Mouse (Mus musculus) lung, postnatal 0 days (tissue): Measurements from ENCODE around the gene Fyb. TPM values are rescaled to one million over a fixed set of nuclear protein-coding genes. Genes with fewer than 3 reads are reported as not detected.

Experiments used
- ATAC-seq: fragments of 200-750 bp; cut with Nextera tagmentation; 2 replicates; pipeline ENCODE4 v1.8.0; 2017; ENCODE audit warnings: moderate library complexity
- DNase-seq: peaks from one replicate; pipeline ENCODE4 v3.0.0-alpha.2; 2016; ENCODE audit warnings: low spot score
- H3K27ac ChIP-seq: fragments of 300-500 bp; sonication (generic); 2 replicates; pipeline ENCODE4 v1.5.1; 2014; ENCODE audit warnings: antibody characterized with exemption, mild to moderate bottlenecking, low read length, mixed read lengths
- H3K27me3 ChIP-seq: fragments of 300-500 bp; sonication (generic); replicated peaks from 2 replicates; pipeline ENCODE4 v1.6.1; 2014; ENCODE audit warnings: low read length, mixed read lengths; ENCODE audit not compliant: insufficient read depth
- H3K36me3 ChIP-seq: fragments of 300-500 bp; sonication (generic); 2 replicates; pipeline ENCODE4 v1.6.1; 2014; ENCODE audit warnings: low read length, mixed read lengths; ENCODE audit not compliant: insufficient read depth
- H3K4me1 ChIP-seq: fragments of 300-500 bp; sonication (generic); 2 replicates; pipeline ENCODE4 v1.6.1; 2014; ENCODE audit warnings: antibody characterized with exemption, low read depth, low read length, mixed read lengths; ENCODE audit not compliant: insufficient read depth
- H3K4me2 ChIP-seq: fragments of 300-500 bp; sonication (generic); replicated peaks from 2 replicates; pipeline ENCODE4 v1.6.1; 2014; ENCODE audit warnings: low read depth, mild to moderate bottlenecking, low read length, moderate library complexity, mixed read lengths
- H3K4me3 ChIP-seq: fragments of 300-500 bp; sonication (generic); 2 replicates; pipeline ENCODE4 v1.5.1; 2014; ENCODE audit warnings: low read depth, low read length
- H3K9ac ChIP-seq: fragments of 300-500 bp; sonication (generic); replicated peaks from 2 replicates; pipeline ENCODE4 v1.6.1; 2014; ENCODE audit warnings: low read depth, mild to moderate bottlenecking
- H3K9me3 ChIP-seq: fragments of 300-500 bp; sonication (generic); 2 replicates; pipeline ENCODE4 v1.6.1; 2016; ENCODE audit warnings: low read length, mixed read lengths
- CTCF ChIP-seq: IDR thresholded peaks from 2 replicates; pipeline ENCODE4 v1.5.1; 2016; ENCODE audit warnings: antibody characterized with exemption, mild to moderate bottlenecking
- EP300 ChIP-seq: IDR thresholded peaks from 2 replicates; pipeline ENCODE4 v1.6.1; 2016; ENCODE audit warnings: antibody characterized with exemption, mild to moderate bottlenecking, control low read depth
- WGBS: fragments of 180-500 bp; shearing (Covaris S2); extraction: QIAGEN DNeasy Blood & Tissue Kit; methylation state at CpG from one replicate; pipeline ENCODE4 v1.1.7; 2014; 5-methylcytosine and 5-hydroxymethylcytosine counted together
- polyA plus RNA-seq: library from polyadenylated mRNA; unstranded; fragments of >200 nt; fragmentation: Nextera tagmentation; extraction: Ambion mirVana; gene quantifications from 2 replicates; pipeline ENCODE4 v1.2.1, GENCODE M21; 2015

Gene Fyb
- polyA plus RNA-seq, 1 experiment from 2014 or later: 7.5 TPM

GRCm38 (mm10) chr15:6519417-6520255 is 3.0 kb upstream of the Fyb start:
- H3K9me3 ChIP-seq: no peaks in the 10 kb centered on the region
- H3K4me2 ChIP-seq: no peak overlapping the region
- no peak for TF ChIP-seq CTCF
- no peak for TF ChIP-seq EP300
- 76% methylated on average over 19 of the region's 19 CpGs for WGBS
- no peak overlapping the region for H3K4me3 ChIP-seq
- no peaks in the 10 kb centered on the region for H3K27me3 ChIP-seq
- no peaks in the 10 kb centered on the region for H3K36me3 ChIP-seq
- no peaks in the 10 kb centered on the region for H3K4me1 ChIP-seq
- H3K9ac ChIP-seq: no peak overlapping the region
- no peak overlapping the region for H3K27ac ChIP-seq
- no peak for DNase-seq
- no peak for ATAC-seq

GRCm38 (mm10) chr15:6520505-6521155 is 2.0 kb upstream of the Fyb start:
- WGBS: 56% methylated on average over 10 of the region's 10 CpGs
- Histone ChIP-seq H3K27ac (no peak overlapping the region), H3K4me1 (no peaks in the 10 kb centered on the region), H3K4me3 (no peak overlapping the region), H3K9me3 (no peaks in the 10 kb centered on the region), H3K36me3 (no peaks in the 10 kb centered on the region), H3K4me2 (no peak overlapping the region), H3K9ac (no peak overlapping the region), H3K27me3 (no peaks in the 10 kb centered on the region)
- no peak for TF ChIP-seq CTCF
- no peak for TF ChIP-seq EP300
- DNase-seq: no peak
- ATAC-seq: no peak

GRCm38 (mm10) chr15:6524801-6525200 is 2.1 kb downstream of the Fyb start:
- ATAC-seq: no peak
- no peak overlapping the region for H3K4me2 ChIP-seq
- TF ChIP-seq CTCF (no peak), EP300 (no peak)
- no peaks in the 10 kb centered on the region for H3K36me3 ChIP-seq
- H3K27me3 ChIP-seq: no peaks in the 10 kb centered on the region
- H3K4me3 ChIP-seq: no peak overlapping the region
- no peak for DNase-seq
- no peak overlapping the region for H3K9ac ChIP-seq
- H3K4me1 ChIP-seq: no peaks in the 10 kb centered on the region
- no peaks in the 10 kb centered on the region for H3K9me3 ChIP-seq
- H3K27ac ChIP-seq: no peak overlapping the region
- WGBS: 83% methylated on average over 2 of the region's 2 CpGs

- H3K4me1 ChIP-seq: no peaks in the 10 kb centered on the region
- no peaks in the 10 kb centered on the region for H3K9me3 ChIP-seq
- ATAC-seq: no peak
- WGBS: 80% methylated on average over 3 of the region's 3 CpGs
- TF ChIP-seq EP300 (no peak), CTCF (no peak)
- H3K4me2 ChIP-seq: no peak overlapping the region
- no peak overlapping the region for H3K27ac ChIP-seq
- DNase-seq: no peak
- H3K27me3 ChIP-seq: no peaks in the 10 kb centered on the region
- H3K36me3 ChIP-seq: no peaks in the 10 kb centered on the region
- no peak overlapping the region for H3K9ac ChIP-seq
- H3K4me3 ChIP-seq: no peak overlapping the region
These were observed 2.7 kb downstream of the Fyb start for GRCm38 (mm10) chr15:6525386-6525785.

DNA sequence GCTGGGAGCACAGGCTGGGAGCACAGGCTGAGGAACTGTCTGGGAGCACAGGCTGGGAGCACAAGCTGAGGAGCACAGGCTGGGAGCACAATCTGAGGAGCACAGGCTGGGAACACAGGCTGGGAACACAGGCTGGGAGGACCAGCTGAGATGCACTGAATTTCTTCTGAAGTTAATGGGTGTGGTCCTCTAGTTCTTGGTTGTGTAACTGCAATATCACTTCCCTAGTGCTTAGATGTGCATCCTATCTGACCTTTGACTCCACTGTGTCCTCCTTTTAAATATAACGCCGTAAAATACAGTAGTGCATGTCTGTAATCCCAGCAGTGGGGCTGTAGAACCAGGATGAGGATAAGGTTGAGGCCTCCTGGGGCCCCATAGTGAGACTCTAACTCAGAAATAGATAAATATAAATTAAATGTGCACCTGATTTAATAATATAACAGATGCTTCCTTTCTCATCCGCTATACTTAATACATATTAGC is 11.2 kb downstream of the Fyb start:
- ATAC-seq (no peak), DNase-seq (no peak)
- Histone ChIP-seq H3K27me3 (no peaks in the 10 kb centered on the region), H3K4me3 (no peak overlapping the region), H3K36me3 (no peaks in the 10 kb centered on the region), H3K4me2 (no peak overlapping the region), H3K27ac (no peak overlapping the region), H3K9me3 (no peaks in the 10 kb centered on the region), H3K4me1 (no peaks in the 10 kb centered on the region), H3K9ac (no peak overlapping the region)
- TF ChIP-seq EP300: no peak
- no peak for TF ChIP-seq CTCF
- 76% methylated on average over 3 of the region's 3 CpGs for WGBS

- H3K27me3 ChIP-seq: no peaks in the 10 kb centered on the region
- WGBS: 61% methylated on average over 8 of the region's 8 CpGs
- H3K36me3 ChIP-seq: no peaks in the 10 kb centered on the region
- no peak overlapping the region for H3K27ac ChIP-seq
- DNase-seq (no peak), ATAC-seq (no peak)
- TF ChIP-seq EP300 (no peak), CTCF (no peak)
- H3K9ac ChIP-seq: no peak overlapping the region
- no peak overlapping the region for H3K4me2 ChIP-seq
- H3K9me3 ChIP-seq: no peaks in the 10 kb centered on the region
- H3K4me3 ChIP-seq: no peak overlapping the region
- no peaks in the 10 kb centered on the region for H3K4me1 ChIP-seq
These were observed 11.9 kb downstream of the Fyb start for GRCm38 (mm10) chr15:6534592-6534991.
